Mouse (Mus musculus) hindbrain, embryonic 10.5 days (tissue): ENCODE measurements around the gene Tcf7l2. TPM values are rescaled to one million over a fixed set of nuclear protein-coding genes. Genes with fewer than 3 reads are reported as not detected.

Experiments used
- DNase-seq: peaks from one replicate; pipeline ENCODE4 v3.0.0-alpha.2; 2017; ENCODE audit warnings: low spot score
- H3K27ac ChIP-seq: fragments of 300-500 bp; sonication (generic); 2 replicates; pipeline ENCODE4 v1.5.1; 2016; ENCODE audit warnings: mild to moderate bottlenecking, moderate library complexity
- H3K27me3 ChIP-seq: fragments of 300-500 bp; sonication (generic); 2 replicates; pipeline ENCODE4 v1.6.1; 2016; ENCODE audit warnings: mild to moderate bottlenecking; ENCODE audit not compliant: poor library complexity, insufficient read depth, severe bottlenecking
- H3K36me3 ChIP-seq: fragments of 300-500 bp; sonication (generic); 2 replicates; pipeline ENCODE4 v1.6.1; 2016; ENCODE audit warnings: mild to moderate bottlenecking, moderate library complexity
- H3K4me1 ChIP-seq: fragments of 300-500 bp; sonication (generic); replicated peaks from 2 replicates; pipeline ENCODE4 v1.6.1; 2016; ENCODE audit warnings: mild to moderate bottlenecking
- H3K4me3 ChIP-seq: fragments of 300-500 bp; sonication (generic); 2 replicates; pipeline ENCODE4 v1.5.1; 2016; ENCODE audit warnings: mild to moderate bottlenecking, moderate library complexity
- H3K9me3 ChIP-seq: fragments of 300-500 bp; sonication (generic); 2 replicates; pipeline ENCODE4 v1.6.1; 2016; ENCODE audit warnings: mild to moderate bottlenecking, moderate library complexity
- WGBS: fragments of 180-500 bp; shearing (Covaris S2); methylation state at CpG from one replicate; pipeline ENCODE4 v1.1.7; 2016; 5-methylcytosine and 5-hydroxymethylcytosine counted together
- polyA plus RNA-seq: library from polyadenylated mRNA; unstranded; fragments of >200 nt; fragmentation: Nextera tagmentation; extraction: Ambion mirVana; gene quantifications from 2 replicates; pipeline ENCODE4 v1.2.1, GENCODE M21; 2016

The Tcf7l2 gene
- polyA plus RNA-seq, 1 experiment from 2014 or later: 58.6 TPM

- no peak overlapping the region for H3K4me3 ChIP-seq
- H3K9me3 ChIP-seq: no peaks in the 10 kb centered on the region
- DNase-seq: no peak
- H3K27ac ChIP-seq: no peak overlapping the region
- H3K4me1 ChIP-seq: peaks cover 18% of the 10 kb centered on the region
- H3K36me3 ChIP-seq: peaks cover 57% of the 10 kb centered on the region
- peaks cover 3% of the 10 kb centered on the region; the same call in 1 of the 2 replicates for H3K27me3 ChIP-seq
- 92% methylated on average over 4 of the region's 4 CpGs for WGBS
Observed at GRCm38 (mm10) chr19:55924800-55925199, 183.2 kb downstream of the Tcf7l2 start.

- Histone ChIP-seq H3K4me1 (peaks cover 18% of the 10 kb centered on the region), H3K9me3 (no peaks in the 10 kb centered on the region), H3K36me3 (peaks cover 55% of the 10 kb centered on the region), H3K4me3 (no peak overlapping the region), H3K27me3 (peaks cover 3% of the 10 kb centered on the region; the same call in 1 of the 2 replicates), H3K27ac (0 out of 2 replicates have a peak overlapping the region, but pooled peaks have one; percentile 74)
- no peak for DNase-seq
- WGBS: 83% methylated on average over 7 of the region's 7 CpGs
Observed at GRCm38 (mm10) chr19:55925425-55925803, 183.8 kb downstream of the Tcf7l2 start.

GRCm38 (mm10) chr19:55925804-55926521 lies 184.3 kb downstream of the Tcf7l2 start:
- H3K4me3 ChIP-seq: no peak overlapping the region
- no peaks in the 10 kb centered on the region for H3K9me3 ChIP-seq
- peaks cover 3% of the 10 kb centered on the region; the same call in 1 of the 2 replicates for H3K27me3 ChIP-seq
- peaks cover 53% of the 10 kb centered on the region for H3K36me3 ChIP-seq
- peaks cover 18% of the 10 kb centered on the region for H3K4me1 ChIP-seq
- WGBS: 79% methylated on average over 16 of the region's 16 CpGs
- DNase-seq: no peak
- H3K27ac ChIP-seq: peak overlapping the region; percentile 74

GRCm38 (mm10) chr19:55926858-55927673 lies 185.4 kb downstream of the Tcf7l2 start:
- Histone ChIP-seq H3K27me3 (no peaks in the 10 kb centered on the region; the same call in 1 of the 2 replicates), H3K36me3 (peaks cover 53% of the 10 kb centered on the region), H3K4me3 (no peak overlapping the region), H3K4me1 (peaks cover 21% of the 10 kb centered on the region), H3K27ac (no peak overlapping the region), H3K9me3 (no peaks in the 10 kb centered on the region)
- 91% methylated on average over 16 of the region's 16 CpGs for WGBS
- DNase-seq: no peak

GRCm38 (mm10) chr19:55927674-55928061 lies 186.0 kb downstream of the Tcf7l2 start:
- no peak overlapping the region for H3K27ac ChIP-seq
- no peak for DNase-seq
- H3K27me3 ChIP-seq: no peaks in the 10 kb centered on the region
- H3K36me3 ChIP-seq: peaks cover 50% of the 10 kb centered on the region
- H3K4me3 ChIP-seq: no peak overlapping the region
- no peaks in the 10 kb centered on the region for H3K9me3 ChIP-seq
- peaks cover 21% of the 10 kb centered on the region for H3K4me1 ChIP-seq
- 95% methylated on average over 9 of the region's 9 CpGs for WGBS

GRCm38 (mm10) chr19:55928674-55929073 lies 187.1 kb downstream of the Tcf7l2 start:
- Histone ChIP-seq H3K27me3 (no peaks in the 10 kb centered on the region), H3K4me3 (no peak overlapping the region), H3K9me3 (no peaks in the 10 kb centered on the region), H3K27ac (no peak overlapping the region), H3K36me3 (peaks cover 50% of the 10 kb centered on the region), H3K4me1 (peaks cover 18% of the 10 kb centered on the region)
- no peak for DNase-seq
- 92% methylated on average over 5 of the region's 5 CpGs for WGBS

GRCm38 (mm10) chr19:55931642-55932041 lies 190.0 kb downstream of the Tcf7l2 start:
- Histone ChIP-seq H3K4me3 (no peak overlapping the region), H3K4me1 (peaks cover 19% of the 10 kb centered on the region; the same call in 1 of the 2 replicates), H3K27me3 (no peaks in the 10 kb centered on the region), H3K9me3 (no peaks in the 10 kb centered on the region), H3K27ac (peak overlapping the region; percentile 12; the same call in 1 of the 2 replicates), H3K36me3 (peaks cover 41% of the 10 kb centered on the region)
- WGBS: 93% methylated on average over 17 of the region's 17 CpGs
- DNase-seq: no peak

GRCm38 (mm10) chr19:55933947-55934729 lies 192.5 kb downstream of the Tcf7l2 start:
- Histone ChIP-seq H3K36me3 (peaks cover 26% of the 10 kb centered on the region), H3K27ac (no peak overlapping the region), H3K4me3 (no peak overlapping the region), H3K27me3 (no peaks in the 10 kb centered on the region), H3K4me1 (peaks cover 18% of the 10 kb centered on the region; the same call in 1 of the 2 replicates), H3K9me3 (no peaks in the 10 kb centered on the region)
- DNase-seq: no peak
- 81% methylated on average over 7 of the region's 7 CpGs for WGBS

GRCm38 (mm10) chr19:55934730-55935003 lies 193.0 kb downstream of the Tcf7l2 start:
- peak overlapping the region; percentile 12; the same call in 1 of the 2 replicates for H3K27ac ChIP-seq

GRCm38 (mm10) chr19:55937026-55937425 lies 195.4 kb downstream of the Tcf7l2 start:
- H3K27me3 ChIP-seq: peaks cover 6% of the 10 kb centered on the region; the same call in 1 of the 2 replicates
- DNase-seq: no peak
- H3K36me3 ChIP-seq: 0 out of 2 replicates have a peak, but pooled peaks cover 3% of the 10 kb centered on the region
- WGBS: 89% methylated on average over 3 of the region's 3 CpGs
- H3K4me3 ChIP-seq: no peak overlapping the region
- no peak overlapping the region for H3K27ac ChIP-seq
- no peaks in the 10 kb centered on the region for H3K9me3 ChIP-seq
- H3K4me1 ChIP-seq: peaks cover 32% of the 10 kb centered on the region

More at GRCm38 (mm10) chr19:55934730-55935003, 193.0 kb downstream of the Tcf7l2 start:
- WGBS: 94% methylated on average over 3 of the region's 3 CpGs
- H3K9me3 ChIP-seq: no peaks in the 10 kb centered on the region
- no peak for DNase-seq
- H3K36me3 ChIP-seq: peaks cover 22% of the 10 kb centered on the region
- no peak overlapping the region for H3K4me3 ChIP-seq
- peaks cover 18% of the 10 kb centered on the region; the same call in 1 of the 2 replicates for H3K4me1 ChIP-seq
- H3K27me3 ChIP-seq: no peaks in the 10 kb centered on the region

- Histone ChIP-seq H3K9me3 (no peaks in the 10 kb centered on the region), H3K27me3 (peaks cover 6% of the 10 kb centered on the region; the same call in 1 of the 2 replicates), H3K36me3 (no peaks in the 10 kb centered on the region), H3K4me1 (peaks cover 32% of the 10 kb centered on the region), H3K27ac (no peak overlapping the region), H3K4me3 (no peak overlapping the region)
- DNase-seq: no peak
- 92% methylated on average over 21 of the region's 21 CpGs for WGBS
Observed at GRCm38 (mm10) chr19:55938254-55939046, 196.8 kb downstream of the Tcf7l2 start.

GRCm38 (mm10) chr19:55939090-55939489 lies 197.5 kb downstream of the Tcf7l2 start:
- Histone ChIP-seq H3K4me3 (no peak overlapping the region), H3K9me3 (no peaks in the 10 kb centered on the region), H3K27ac (no peak overlapping the region), H3K4me1 (peaks cover 27% of the 10 kb centered on the region), H3K36me3 (no peaks in the 10 kb centered on the region), H3K27me3 (peaks cover 6% of the 10 kb centered on the region; the same call in 1 of the 2 replicates)
- 85% methylated on average over 5 of the region's 5 CpGs for WGBS
- DNase-seq: no peak
